Mouse (Mus musculus) left cerebral cortex, adult 2 months (tissue): ENCODE results near the gene Skp2. TPM values are rescaled to one million over a fixed set of nuclear protein-coding genes. Genes with fewer than 3 reads are reported as not detected.

Experiments
- DNase-seq, 2 experiments: peaks; one replicate each; pipeline ENCODE4 v3.0.0; 2021 to 2022; ENCODE audit warnings: low spot score in 2 of 2, mixed read lengths in 1 of 2; ENCODE audit errors: extremely low spot score in 1 of 2
- H3K27ac ChIP-seq: fragments of 200-600 bp; 2 replicates; pipeline ENCODE4 v1.8.1; 2022
- H3K4me3 ChIP-seq: fragments of 200-600 bp; 2 replicates; pipeline ENCODE4 v1.8.1; 2022
- CTCF ChIP-seq: fragments of 200-600 bp; IDR thresholded peaks from 2 replicates; pipeline ENCODE4 v1.8.1; 2022; ENCODE audit warnings: antibody characterized with exemption, mild to moderate bottlenecking, moderate library complexity
- intact Hi-C: fragments of 180-260 bp; cut with DNase I; formaldehyde crosslinking; loops from one replicate; pipeline ENCODE4 v1.15.1; 2025
- total RNA-seq, 2 experiments: library from RNA; stranded (reverse); gene quantifications; 2 replicates each; pipeline ENCODE4 v1.2.3; 2021

Gene Skp2
- total RNA-seq, 2 experiments from 2014 or later: 5.0 to 5.5 TPM

- intact Hi-C loops: no loop called here
- peak overlapping the region; percentile 58; the same call in 1 of the 2 replicates for H3K27ac ChIP-seq
- no peak overlapping the region for H3K4me3 ChIP-seq
- no peak for TF ChIP-seq CTCF
- peak in 1 of 2 experiments; percentile 7 for DNase-seq
These were observed 67.8 kb downstream of the Skp2 start for GRCm38 (mm10) chr15:9087421-9087820.

- Histone ChIP-seq H3K4me3 (no peak overlapping the region), H3K27ac (peak overlapping the region; percentile 58; the same call in 1 of the 2 replicates)
- no peak for TF ChIP-seq CTCF
- DNase-seq: peak in 1 of 2 experiments; percentile 8
- intact Hi-C loops: no loop called here
These were observed 68.4 kb downstream of the Skp2 start for GRCm38 (mm10) chr15:9086813-9087212.

DNA sequence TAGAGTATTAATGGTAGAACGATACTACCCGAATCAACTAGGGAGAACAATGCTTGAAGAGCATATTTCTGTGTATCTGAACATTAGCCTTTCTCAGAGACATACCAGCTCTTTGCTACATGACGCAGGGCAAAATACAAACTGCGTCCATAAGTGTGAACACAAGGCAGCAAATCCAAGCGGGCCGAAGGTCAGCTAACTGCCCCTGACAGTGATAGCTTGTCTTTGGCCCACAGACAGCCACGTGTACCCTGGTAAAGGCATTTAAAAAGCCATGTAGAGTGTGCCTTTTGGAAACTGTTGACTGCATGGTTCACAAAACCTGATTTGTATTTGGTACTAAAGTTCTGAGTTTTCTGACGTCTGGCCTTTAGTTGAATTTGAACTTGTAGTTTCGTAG lies 72.5 kb downstream of the Skp2 start:
- intact Hi-C loops: no loop called here
- Histone ChIP-seq H3K4me3 (no peak overlapping the region), H3K27ac (no peak overlapping the region)
- no peak for TF ChIP-seq CTCF
- DNase-seq: no peak

DNA sequence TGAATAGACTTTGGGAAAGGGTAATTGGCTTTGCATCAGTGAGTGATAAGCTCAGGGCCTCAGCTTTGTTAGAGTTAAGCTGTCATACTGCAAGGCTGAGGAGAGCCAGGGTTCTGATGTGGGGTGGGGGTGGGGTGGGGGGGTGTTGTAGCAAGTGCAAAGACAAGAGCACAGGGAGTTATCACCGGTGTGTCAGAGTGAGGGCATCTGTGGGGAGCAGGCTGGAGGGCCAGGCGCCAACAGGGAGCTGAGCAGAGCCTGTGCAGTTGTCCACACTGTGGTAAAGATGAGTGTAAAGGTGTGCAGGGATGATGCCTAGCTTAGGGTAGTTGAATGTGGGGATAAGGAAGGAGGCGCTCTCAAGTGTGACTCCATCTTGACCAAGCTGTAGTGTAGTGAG lies 73.9 kb downstream of the Skp2 start:
- intact Hi-C loops: no loop called here
- H3K4me3 ChIP-seq: no peak overlapping the region
- DNase-seq: no peak
- H3K27ac ChIP-seq: no peak overlapping the region
- TF ChIP-seq CTCF: no peak

DNA sequence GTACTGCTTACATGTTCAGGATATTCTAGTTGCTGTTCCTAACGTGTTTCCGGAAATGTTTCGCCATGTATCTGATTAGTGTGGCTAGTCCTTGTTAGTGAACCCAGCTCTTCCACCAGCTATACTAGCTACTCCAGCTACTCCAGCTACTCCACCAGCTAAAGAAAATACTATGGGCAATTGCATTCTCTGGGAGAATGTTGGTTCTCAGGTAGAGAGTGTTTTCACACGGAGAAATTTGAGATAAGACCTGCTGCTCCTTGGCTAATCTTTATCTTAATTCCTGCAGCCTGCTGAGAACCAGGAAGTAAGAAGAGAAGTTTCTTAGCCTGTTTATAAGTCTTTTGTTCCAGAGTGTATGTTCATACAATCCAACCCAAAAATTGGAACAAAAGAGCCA lies 75.0 kb downstream of the Skp2 start:
- no peak for DNase-seq
- no peak overlapping the region for H3K27ac ChIP-seq
- H3K4me3 ChIP-seq: no peak overlapping the region
- TF ChIP-seq CTCF: no peak
- intact Hi-C loops: no loop called here

DNA sequence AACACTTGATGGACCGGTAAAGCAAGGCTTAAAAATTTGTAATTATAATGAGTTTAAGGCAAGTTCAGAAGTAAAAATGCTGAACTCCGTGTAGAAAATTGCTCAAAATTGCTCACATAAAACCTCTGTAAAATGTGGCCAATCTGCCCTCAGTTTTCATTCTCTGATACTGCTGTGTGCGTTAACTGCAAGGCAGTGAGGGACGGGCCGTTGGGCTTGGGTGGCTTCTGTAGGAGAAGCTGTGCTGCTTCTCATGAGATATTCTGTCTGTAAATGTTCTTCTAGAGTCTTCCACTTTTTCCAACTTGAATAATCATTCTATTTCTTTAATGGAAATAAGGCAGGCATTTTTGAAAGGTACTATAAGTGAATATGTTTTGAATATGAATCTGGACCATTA lies 75.6 kb downstream of the Skp2 start:
- no peak for TF ChIP-seq CTCF
- intact Hi-C loops: no loop called here
- no peak for DNase-seq
- Histone ChIP-seq H3K4me3 (no peak overlapping the region), H3K27ac (no peak overlapping the region)

DNA sequence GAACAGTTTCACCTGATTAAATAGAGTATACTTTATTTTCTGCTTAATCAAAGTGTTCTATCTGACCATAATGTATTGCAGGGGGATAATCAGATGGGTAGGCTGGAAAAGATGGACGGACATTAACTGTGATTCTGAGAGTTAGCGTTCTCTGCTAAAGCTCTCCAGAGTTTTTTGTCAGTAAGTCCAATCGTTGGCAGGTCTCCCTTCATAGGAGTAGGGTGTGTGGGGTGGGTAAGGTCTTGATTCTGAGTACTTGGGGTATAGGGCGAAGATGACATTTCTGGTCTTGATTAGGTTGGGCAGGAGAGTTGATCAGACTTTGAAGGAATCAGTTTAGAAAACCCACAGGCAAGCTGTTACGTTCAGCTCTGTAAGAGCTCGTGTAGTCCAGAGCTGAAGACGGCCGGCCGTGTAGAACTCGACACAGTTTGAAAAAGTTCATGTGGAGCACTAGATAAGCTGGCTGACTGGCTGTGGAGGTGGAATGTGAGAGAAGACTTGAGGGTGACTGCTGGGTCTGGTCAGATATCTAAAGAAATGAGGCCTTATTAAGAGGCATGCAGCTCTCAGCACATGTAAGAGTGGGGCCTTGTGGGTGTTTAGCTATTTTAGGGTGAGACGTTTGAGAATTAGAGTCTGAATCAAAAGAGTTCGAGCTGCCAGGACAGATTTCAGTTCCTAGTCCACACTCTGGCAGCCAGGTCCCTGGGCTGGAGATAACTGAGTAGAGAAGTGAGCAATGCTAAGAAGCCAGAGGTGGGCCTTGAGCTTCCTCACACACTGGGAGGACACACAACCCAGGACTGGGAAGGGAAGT lies 76.5 kb downstream of the Skp2 start:
- intact Hi-C loops: no loop called here
- Histone ChIP-seq H3K4me3 (no peak overlapping the region), H3K27ac (no peak overlapping the region)
- no peak for DNase-seq
- no peak for TF ChIP-seq CTCF

DNA sequence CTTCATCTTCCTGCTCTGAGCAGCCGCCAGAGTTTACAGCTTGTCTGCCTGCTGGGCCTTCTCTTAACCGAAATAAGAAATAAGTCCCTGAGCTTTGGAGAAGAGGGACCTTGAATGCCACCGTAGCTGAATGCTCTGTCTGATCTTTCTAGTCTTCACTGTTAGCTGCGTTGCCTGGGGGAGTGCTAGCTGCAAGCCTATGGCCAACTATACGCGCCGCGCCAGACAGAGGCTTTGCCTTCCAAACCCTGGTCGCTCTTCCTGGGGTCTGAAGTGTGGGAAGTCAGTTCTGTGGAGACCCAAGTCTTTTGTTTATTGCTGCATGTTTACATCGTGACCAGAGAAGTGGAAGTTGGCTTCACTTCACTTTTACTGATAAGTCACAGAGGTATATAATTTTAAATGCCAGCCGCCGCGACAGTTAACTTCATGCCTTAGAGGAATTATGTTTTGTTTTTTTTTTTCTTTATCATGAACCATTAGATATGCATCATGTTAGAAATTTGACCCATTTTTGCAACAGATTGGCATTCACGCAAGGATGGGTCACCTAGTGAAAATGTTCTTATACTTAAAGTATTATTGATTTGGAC lies 79.5 kb downstream of the Skp2 start:
- intact Hi-C loops: no loop called here
- H3K27ac ChIP-seq: no peak overlapping the region
- no peak for TF ChIP-seq CTCF
- H3K4me3 ChIP-seq: no peak overlapping the region
- DNase-seq: no peak

GRCm38 (mm10) chr15:9074671-9075070 lies 80.6 kb downstream of the Skp2 start:
- Histone ChIP-seq H3K27ac (no peak overlapping the region), H3K4me3 (no peak overlapping the region)
- no peak for DNase-seq
- no peak for TF ChIP-seq CTCF
- intact Hi-C loops: no loop called here

DNA sequence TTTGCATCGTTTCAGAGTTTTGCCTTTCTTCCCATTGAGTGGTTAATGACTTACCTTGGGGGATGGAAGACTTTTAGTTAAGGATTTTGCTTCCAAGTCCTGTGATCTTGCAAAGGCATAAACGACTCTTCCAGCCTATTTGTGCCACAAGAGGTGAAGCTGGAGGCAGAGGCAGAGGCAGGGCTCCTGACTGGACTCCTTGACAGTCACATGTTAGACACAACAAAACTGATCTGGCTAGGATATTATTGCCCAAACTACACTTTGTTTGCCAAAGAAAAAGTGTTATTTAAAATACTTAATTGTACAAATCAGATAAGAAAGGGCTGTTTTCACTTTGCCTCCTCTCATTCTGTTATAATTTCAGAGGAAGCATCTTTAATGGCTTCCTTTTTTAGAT lies 81.1 kb downstream of the Skp2 start:
- Histone ChIP-seq H3K27ac (no peak overlapping the region), H3K4me3 (no peak overlapping the region)
- no peak for TF ChIP-seq CTCF
- no peak for DNase-seq
- intact Hi-C loops: no loop called here

DNA sequence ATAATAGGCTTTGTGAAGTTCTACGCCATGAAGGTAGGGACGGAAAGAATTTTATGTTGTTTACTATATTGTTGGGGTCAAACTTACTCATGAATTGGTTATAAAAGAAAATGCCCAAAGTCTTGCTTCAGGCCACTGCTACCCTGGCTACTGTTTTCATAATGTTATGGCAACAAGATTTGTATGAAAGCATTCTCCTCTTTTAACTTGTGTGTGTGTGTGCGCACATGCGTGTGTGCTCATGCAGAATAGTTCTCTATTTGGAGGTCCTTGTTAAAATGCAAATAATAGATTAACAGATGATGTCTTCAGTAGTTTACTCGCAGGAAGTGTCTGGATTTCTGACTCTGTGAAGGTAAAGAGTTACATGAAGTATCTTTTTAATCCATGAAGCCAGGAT lies 81.5 kb downstream of the Skp2 start:
- no peak for TF ChIP-seq CTCF
- no peak for DNase-seq
- Histone ChIP-seq H3K27ac (no peak overlapping the region), H3K4me3 (no peak overlapping the region; the same call in 1 of the 2 replicates)
- intact Hi-C loops: no loop called here

DNA sequence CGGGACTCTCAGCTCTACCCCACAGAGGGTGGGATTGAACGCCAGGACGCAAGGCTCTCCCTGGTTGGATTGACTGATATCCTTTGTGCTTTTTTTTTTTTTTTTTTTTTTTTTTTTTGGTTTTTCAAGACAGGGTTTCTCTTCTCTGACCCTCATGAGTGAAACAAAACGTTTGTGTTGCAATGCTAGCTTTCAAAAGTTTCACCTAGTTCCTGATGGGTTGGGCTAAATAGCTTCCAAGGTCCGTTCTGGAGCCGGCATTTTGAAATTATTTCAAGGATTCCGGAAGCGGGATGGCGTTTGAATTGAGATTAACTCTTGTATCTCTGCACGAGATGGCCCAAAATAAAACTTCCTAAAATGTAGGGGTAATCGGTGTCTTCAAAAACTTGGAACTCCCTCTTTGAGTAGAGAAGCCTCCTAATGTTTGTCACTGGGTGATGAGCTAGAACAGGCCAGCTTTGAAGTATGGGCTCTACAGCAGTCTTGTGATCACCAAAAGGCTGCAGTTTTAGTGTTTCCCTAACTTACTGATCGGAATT lies 82.1 kb downstream of the Skp2 start:
- no peak for DNase-seq
- no peak overlapping the region for H3K27ac ChIP-seq
- intact Hi-C loops: no loop called here
- peak overlapping the region; percentile 91 for H3K4me3 ChIP-seq
- TF ChIP-seq CTCF: no peak

- Histone ChIP-seq H3K27ac (no peak overlapping the region), H3K4me3 (peak overlapping the region; percentile 91)
- intact Hi-C loops: no loop called here
- DNase-seq: no peak
- no peak for TF ChIP-seq CTCF
These were observed 82.6 kb downstream of the Skp2 start for GRCm38 (mm10) chr15:9072630-9073029.
